Mouse (Mus musculus) midbrain, postnatal 0 days (tissue): ENCODE data around the gene Gm11757. TPM values are rescaled to one million over a fixed set of nuclear protein-coding genes. Genes with fewer than 3 reads are reported as not detected.
"Not testable (repeated sequence)": the region's sequence is repeated elsewhere in the genome, so short reads cannot be mapped to it uniquely, and the experiment has no call there.

Experiments
- ATAC-seq: fragments of 200-750 bp; cut with Nextera tagmentation; 2 replicates; pipeline ENCODE4 v1.8.0; 2017; ENCODE audit warnings: moderate number of reproducible peaks, mild to moderate bottlenecking, moderate TSS enrichment, moderate library complexity; ENCODE audit not compliant: low FRiP score
- DNase-seq: peaks from one replicate; pipeline ENCODE4 v3.0.0-alpha.2; 2015; ENCODE audit warnings: low spot score
- H3K27ac ChIP-seq: fragments of 300-500 bp; sonication (generic); 2 replicates; pipeline ENCODE4 v1.5.1; 2014; ENCODE audit warnings: low read depth, mild to moderate bottlenecking, low read length, mixed read lengths
- H3K27me3 ChIP-seq: fragments of 300-500 bp; sonication (generic); 2 replicates; pipeline ENCODE4 v1.6.1; 2014; ENCODE audit warnings: low read length, control low read depth, mixed read lengths; ENCODE audit not compliant: insufficient read depth
- H3K36me3 ChIP-seq: fragments of 300-500 bp; sonication (generic); 2 replicates; pipeline ENCODE4 v1.6.1; 2014; ENCODE audit warnings: low read length, control low read depth, mixed read lengths; ENCODE audit not compliant: insufficient read depth
- H3K4me1 ChIP-seq: fragments of 300-500 bp; sonication (generic); 2 replicates; pipeline ENCODE4 v1.6.1; 2014; ENCODE audit warnings: mild to moderate bottlenecking, control low read depth, antibody characterized with exemption, low read length, mixed read lengths; ENCODE audit not compliant: insufficient read depth
- H3K4me2 ChIP-seq: fragments of 300-500 bp; sonication (generic); 2 replicates; pipeline ENCODE4 v1.6.1; 2014; ENCODE audit warnings: low read depth, mild to moderate bottlenecking, low read length, mixed read lengths; ENCODE audit not compliant: poor library complexity, severe bottlenecking
- H3K4me3 ChIP-seq: fragments of 300-500 bp; sonication (generic); 2 replicates; pipeline ENCODE4 v1.5.1; 2014; ENCODE audit warnings: low read depth, mild to moderate bottlenecking, low read length, moderate library complexity
- H3K9ac ChIP-seq: fragments of 300-500 bp; sonication (generic); replicated peaks from 2 replicates; pipeline ENCODE4 v1.6.1; 2014; ENCODE audit warnings: mild to moderate bottlenecking, low read length, moderate library complexity, mixed read lengths; ENCODE audit not compliant: poor library complexity, severe bottlenecking
- H3K9me3 ChIP-seq: fragments of 300-500 bp; sonication (generic); 2 replicates; pipeline ENCODE4 v1.6.1; 2016; ENCODE audit warnings: low read length, control low read depth
- WGBS: fragments of 180-500 bp; shearing (Covaris S2); extraction: QIAGEN DNeasy Blood & Tissue Kit; methylation state at CpG from one replicate; pipeline ENCODE4 v1.1.7; 2014; 5-methylcytosine and 5-hydroxymethylcytosine counted together
- polyA plus RNA-seq: library from polyadenylated mRNA; unstranded; fragments of >200 nt; fragmentation: Nextera tagmentation; extraction: Ambion mirVana; gene quantifications from 2 replicates; pipeline ENCODE4 v1.2.1, GENCODE M21; 2015
- total RNA-seq: library from RNA; depleted of rRNA; stranded (reverse); fragments of >200 nt; gene quantifications from 2 replicates; pipeline ENCODE4 v1.2.3, GENCODE M21; 2014; rRNA removed

The Gm11757 gene
- not detected in 2 replicates for total RNA-seq
- polyA plus RNA-seq = not detected in 2 replicates

DNA sequence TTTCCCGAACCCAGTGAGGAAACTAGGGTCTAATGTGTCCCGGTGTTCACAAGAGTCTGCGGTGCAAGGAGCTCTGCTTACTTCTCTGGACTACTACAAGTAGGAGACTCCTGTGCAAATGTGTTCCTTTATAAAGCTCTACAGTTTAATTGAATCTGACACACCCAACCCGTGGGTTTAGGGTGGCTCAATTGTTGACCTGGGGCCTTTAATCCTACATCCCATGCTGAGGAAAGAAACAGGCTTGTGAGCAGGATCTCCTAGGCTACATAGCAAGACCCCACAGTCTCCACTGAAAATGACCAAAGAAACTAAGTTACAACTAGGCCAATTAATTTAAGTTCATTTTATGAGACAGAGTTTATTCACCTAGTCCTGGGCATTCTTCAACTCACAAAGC is at the start of gene Gm11757:
Gm11757 (minus strand) TSS at position 101 of the 400 bp plus-strand sequence.
- not testable (repeated sequence) for H3K4me2 ChIP-seq, ATAC-seq, H3K27me3 ChIP-seq, H3K9me3 ChIP-seq, H3K4me1 ChIP-seq, H3K36me3 ChIP-seq, H3K4me3 ChIP-seq, H3K27ac ChIP-seq, DNase-seq, H3K9ac ChIP-seq
- no CpG with 5 or more reads among the region's 4 CpGs for WGBS

DNA sequence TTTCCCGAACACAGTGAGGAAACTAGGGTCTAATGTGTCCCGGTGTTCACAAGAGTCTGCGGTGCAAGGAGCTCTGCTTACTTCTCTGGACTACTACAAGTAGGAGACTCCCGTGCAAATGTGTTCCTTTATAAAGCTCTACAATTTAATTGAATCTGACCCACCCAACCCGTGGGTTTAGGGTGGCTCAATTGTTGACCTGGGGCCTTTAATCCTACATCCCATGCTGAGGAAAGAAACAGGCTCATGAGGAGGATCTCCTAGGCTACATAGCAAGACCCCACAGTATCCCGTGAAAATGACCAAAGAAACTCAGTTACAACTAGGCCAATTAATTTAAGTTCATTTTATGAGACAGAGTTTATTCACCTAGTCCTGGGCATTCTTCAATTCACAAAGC is 29.7 kb upstream of the Gm11757 start, which contains the start of gene Gm11756:
Gm11756 (minus strand) TSS at position 101 of the 400 bp plus-strand sequence.
- not testable (repeated sequence) for H3K27ac ChIP-seq, H3K4me2 ChIP-seq, ATAC-seq, H3K9ac ChIP-seq, H3K9me3 ChIP-seq, H3K36me3 ChIP-seq, H3K27me3 ChIP-seq, DNase-seq, H3K4me3 ChIP-seq, H3K4me1 ChIP-seq
- WGBS = 87% methylated on average over 6 of the region's 6 CpGs

DNA sequence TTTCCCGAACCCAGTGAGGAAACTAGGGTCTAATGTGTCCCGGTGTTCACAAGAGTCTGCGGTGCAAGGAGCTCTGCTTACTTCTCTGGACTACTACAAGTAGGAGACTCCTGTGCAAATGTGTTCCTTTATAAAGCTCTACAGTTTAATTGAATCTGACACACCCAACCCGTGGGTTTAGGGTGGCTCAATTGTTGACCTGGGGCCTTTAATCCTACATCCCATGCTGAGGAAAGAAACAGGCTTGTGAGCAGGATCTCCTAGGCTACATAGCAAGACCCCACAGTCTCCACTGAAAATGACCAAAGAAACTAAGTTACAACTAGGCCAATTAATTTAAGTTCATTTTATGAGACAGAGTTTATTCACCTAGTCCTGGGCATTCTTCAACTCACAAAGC is 14.9 kb upstream of the Gm11757 start, which contains the start of gene Gm13871:
Gm13871 (minus strand) TSS at position 101 of the 400 bp plus-strand sequence.
- WGBS = no CpG with 5 or more reads among the region's 4 CpGs
- not testable (repeated sequence) for H3K27me3 ChIP-seq, ATAC-seq, H3K27ac ChIP-seq, H3K9ac ChIP-seq, H3K4me2 ChIP-seq, H3K4me3 ChIP-seq, H3K4me1 ChIP-seq, H3K9me3 ChIP-seq, DNase-seq, H3K36me3 ChIP-seq

DNA sequence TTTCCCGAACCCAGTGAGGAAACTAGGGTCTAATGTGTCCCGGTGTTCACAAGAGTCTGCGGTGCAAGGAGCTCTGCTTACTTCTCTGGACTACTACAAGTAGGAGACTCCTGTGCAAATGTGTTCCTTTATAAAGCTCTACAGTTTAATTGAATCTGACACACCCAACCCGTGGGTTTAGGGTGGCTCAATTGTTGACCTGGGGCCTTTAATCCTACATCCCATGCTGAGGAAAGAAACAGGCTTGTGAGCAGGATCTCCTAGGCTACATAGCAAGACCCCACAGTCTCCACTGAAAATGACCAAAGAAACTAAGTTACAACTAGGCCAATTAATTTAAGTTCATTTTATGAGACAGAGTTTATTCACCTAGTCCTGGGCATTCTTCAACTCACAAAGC is 14.7 kb downstream of the Gm11757 start, which contains the start of gene Gm11758:
Gm11758 (minus strand) TSS at position 101 of the 400 bp plus-strand sequence.
- H3K36me3 ChIP-seq, H3K4me3 ChIP-seq, H3K27me3 ChIP-seq, H3K9ac ChIP-seq, H3K27ac ChIP-seq, H3K4me2 ChIP-seq, H3K4me1 ChIP-seq, H3K9me3 ChIP-seq, ATAC-seq, DNase-seq: not testable (repeated sequence)
- no CpG with 5 or more reads among the region's 4 CpGs for WGBS

Other genes with a start within 250 kb of the Gm11757 start
- gene Gm11239, start 222.8 kb downstream of the Gm11757 start, total RNA-seq = not detected in 2 replicates
- gene Gm11239, start 222.8 kb downstream of the Gm11757 start, polyA plus RNA-seq = not detected in 2 replicates
- not detected in 2 replicates for gene Gm428, start 207.6 kb downstream of the Gm11757 start, total RNA-seq
- not detected in 2 replicates for gene Gm428, start 207.6 kb downstream of the Gm11757 start, polyA plus RNA-seq
- gene Rasef, start 100.1 kb downstream of the Gm11757 start, total RNA-seq = 0.16 and 0.90 TPM in 2 replicates
- 0.43 and 0.65 TPM in 2 replicates for gene Rasef, start 100.1 kb downstream of the Gm11757 start, polyA plus RNA-seq
- gene Gm11758, start 14.8 kb downstream of the Gm11757 start, total RNA-seq = not detected in 2 replicates
- not detected in 2 replicates for gene Gm11758, start 14.8 kb downstream of the Gm11757 start, polyA plus RNA-seq
- gene Gm13871, start 14.8 kb upstream of the Gm11757 start, total RNA-seq = not detected in 2 replicates
- not detected in 2 replicates for gene Gm13871, start 14.8 kb upstream of the Gm11757 start, polyA plus RNA-seq
- not detected in 2 replicates for gene Gm11756, start 29.6 kb upstream of the Gm11757 start, total RNA-seq
- not detected in 2 replicates for gene Gm11756, start 29.6 kb upstream of the Gm11757 start, polyA plus RNA-seq
- gene 2310002L09Rik, start 59.7 kb upstream of the Gm11757 start, total RNA-seq = not detected in 2 replicates
- not detected in 2 replicates for gene 2310002L09Rik, start 59.7 kb upstream of the Gm11757 start, polyA plus RNA-seq
- gene Frmd3, start 122.3 kb upstream of the Gm11757 start, total RNA-seq = 21.8 and 27.8 TPM in 2 replicates
- gene Frmd3, start 122.3 kb upstream of the Gm11757 start, polyA plus RNA-seq = 24.1 and 27.6 TPM in 2 replicates